Mouse (Mus musculus) B cell, adult (primary cell): ENCODE results near the gene Zfp367. TPM values are rescaled to one million over a fixed set of nuclear protein-coding genes. Genes with fewer than 3 reads are reported as not detected.

ENCODE experiments used
- total RNA-seq: library from RNA; stranded (reverse); gene quantifications from 4 replicates; pipeline ENCODE4 v1.2.4, GENCODE M21; 2023; ENCODE audit not compliant: inconsistent age

The Zfp367 gene
- 17.7 to 25.0 TPM (median 19.2 TPM) in 4 replicates for total RNA-seq

DNA sequence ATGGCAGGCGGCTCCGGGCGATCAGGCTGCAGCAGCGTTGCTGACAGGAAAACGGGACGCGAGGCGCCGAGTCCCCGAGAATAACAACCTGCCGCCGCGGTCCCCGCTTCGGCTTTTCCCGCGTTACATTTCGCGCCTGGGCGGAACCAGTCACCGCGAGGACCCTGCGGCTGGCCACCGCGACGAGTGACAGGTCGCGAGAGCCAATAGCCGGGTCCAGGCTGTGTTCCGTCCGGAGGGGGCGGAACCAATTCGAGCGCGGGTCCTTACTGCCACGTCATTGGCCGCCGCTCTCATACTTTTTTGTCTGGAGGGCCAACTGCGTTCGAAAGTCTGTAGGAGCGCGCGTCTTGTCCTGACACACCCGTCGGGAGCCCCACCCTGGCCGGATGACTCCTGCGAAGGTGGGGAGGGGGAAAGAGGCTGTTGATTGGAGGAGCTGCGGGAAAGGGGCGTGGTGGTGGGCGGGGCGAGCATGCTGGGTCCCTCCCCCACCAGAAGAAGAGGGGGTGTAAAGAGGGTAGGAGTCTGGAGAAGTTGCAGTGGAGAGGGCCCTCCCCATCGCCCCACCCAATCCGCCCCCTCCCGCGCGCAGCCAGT is at the start of gene Zfp367:
TSS of gene Zfp367 (minus strand) at position 120 of the 600 bp plus-strand sequence.

DNA sequence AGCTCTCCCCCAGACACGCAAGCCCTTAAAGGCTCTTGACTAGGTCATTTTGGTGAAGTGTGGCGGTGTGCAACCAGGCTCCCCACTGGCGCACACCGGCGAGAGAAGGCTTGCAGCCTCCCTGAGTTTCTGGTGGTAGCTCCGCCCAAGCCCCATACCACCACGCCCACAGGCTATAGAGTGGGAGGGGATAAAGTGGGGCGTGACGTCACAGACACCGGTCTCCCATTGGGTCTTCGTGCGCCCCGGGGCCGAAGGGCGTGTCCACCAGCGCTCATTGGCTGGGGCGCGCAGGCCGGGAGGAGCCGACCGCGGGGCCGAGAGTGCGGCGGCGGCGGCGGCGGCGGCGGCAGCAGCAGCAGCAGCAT is 8.5 kb upstream of the Zfp367 start, which contains the start of gene Habp4:
TSS of gene Habp4 (plus strand) at position 277 of the 368 bp plus-strand sequence.

DNA sequence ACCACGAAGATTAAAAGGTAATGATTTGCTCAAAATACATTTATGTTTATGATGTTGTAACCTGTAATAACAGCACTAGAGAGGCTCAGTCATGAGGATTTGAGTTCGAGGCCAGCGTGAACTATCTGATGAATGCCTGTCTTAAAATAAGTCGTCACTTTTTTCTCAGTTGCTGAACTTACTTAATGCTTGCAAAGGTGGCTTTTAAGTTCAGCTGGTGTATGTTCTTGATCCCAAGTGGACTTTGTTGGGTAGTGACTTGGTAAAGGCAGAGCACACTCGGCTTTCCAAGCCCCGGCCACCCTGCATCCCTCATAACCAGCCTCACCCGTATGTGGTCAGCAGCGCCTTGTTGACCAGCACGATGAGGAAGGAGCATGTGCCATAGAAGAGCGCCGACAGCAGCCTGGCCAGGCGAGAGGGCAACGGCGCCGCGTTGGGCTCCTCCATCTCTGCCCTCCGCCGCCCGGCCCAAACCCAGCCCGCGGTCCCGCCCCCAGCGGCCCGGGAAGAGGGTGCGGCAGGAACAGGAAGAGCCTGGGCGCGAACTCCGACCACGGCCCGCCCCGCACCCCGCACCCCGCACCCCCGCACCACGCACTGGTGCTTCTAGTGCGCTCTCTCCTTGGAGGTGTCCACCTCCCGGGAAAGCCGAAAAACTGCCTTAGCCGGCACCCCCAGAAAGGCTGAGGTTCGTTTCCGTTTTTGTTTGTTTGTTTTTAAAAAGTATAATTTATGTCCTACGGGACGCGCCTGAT is 24.0 kb downstream of the Zfp367 start, which contains the start of gene Slc35d2:
TSS of gene Slc35d2 (minus strand) at position 511 of the 758 bp plus-strand sequence.

DNA sequence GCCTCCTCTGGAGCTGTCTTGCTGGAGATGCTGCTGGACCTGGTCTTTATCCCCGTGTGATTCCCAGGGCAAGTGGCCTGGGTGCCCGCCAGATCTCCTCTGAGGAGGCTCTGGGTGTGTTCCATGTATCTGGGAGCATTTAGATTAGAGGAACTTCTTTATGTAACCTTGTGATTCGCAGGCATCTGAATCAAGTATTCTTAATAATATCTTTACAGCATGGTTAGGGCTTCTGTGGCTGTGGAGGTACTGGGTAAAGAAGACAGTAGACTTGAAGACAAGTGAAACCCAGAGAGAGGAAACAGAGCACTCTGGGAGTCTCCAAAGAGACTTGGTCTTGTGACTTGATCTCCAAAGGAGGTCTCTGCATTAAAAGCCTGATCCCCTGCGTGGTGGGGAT is 63.9 kb downstream of the Zfp367 start, which contains the start of gene Hsd17b3:
TSS of gene Hsd17b3 (minus strand) at position 101 of the 400 bp plus-strand sequence.

Other genes with a start within 250 kb of the Zfp367 start
- gene Hsd17b3, start 64.0 kb downstream of the Zfp367 start, total RNA-seq = not detected in 4 replicates
- 14.6 to 21.4 TPM (median 17.4 TPM) in 4 replicates for gene Slc35d2, start 23.8 kb downstream of the Zfp367 start, total RNA-seq
- gene Habp4, start 8.6 kb upstream of the Zfp367 start, total RNA-seq = 8.2 to 11.8 TPM (median 9.3 TPM) in 4 replicates
- 4.2 to 6.1 TPM (median 5.1 TPM) in 4 replicates for gene Cdc14b, start 122.1 kb upstream of the Zfp367 start, total RNA-seq
- 26.7 to 42.5 TPM (median 40.1 TPM) in 4 replicates for gene Aaed1, start 159.5 kb upstream of the Zfp367 start, total RNA-seq
- gene Ctsl, start 217.7 kb upstream of the Zfp367 start, total RNA-seq = 12.5 to 21.5 TPM (median 15.5 TPM) in 4 replicates